In the genomic region with DNA sequence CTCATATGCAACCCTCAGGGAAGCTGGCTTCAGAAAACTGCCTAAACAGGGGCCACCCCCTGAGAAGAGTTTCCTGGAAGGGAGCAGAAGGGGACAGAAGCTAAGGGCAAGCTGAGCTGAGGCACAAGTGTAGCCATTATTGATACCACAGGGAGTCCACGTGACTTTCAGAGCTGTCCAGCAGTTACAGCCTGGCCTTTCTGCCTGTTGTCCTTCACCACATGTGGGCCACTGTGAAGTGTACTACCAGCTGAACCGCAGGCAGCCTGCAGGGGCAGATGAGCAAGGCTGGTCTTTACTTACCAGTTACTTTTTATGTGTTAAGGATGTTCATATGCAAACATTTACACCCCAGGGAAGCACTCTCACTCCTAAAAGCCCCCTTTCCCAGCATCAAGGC, we compare ENCODE assay signal across 18 mouse cellular contexts.
A peak's percentile ranks its signal among the peaks of the same experiment; 100 is the strongest.
DNase-seq lines count a peak whose midpoint lies in the region; ATAC-seq lines count a peak whose summit lies in the region.
"Had no signal": no experiment of that assay in that cellular context is flagged by ENCODE, and none has a peak within 500 bp of the region (broad histone marks: within the 10 kb centered on the region; RNA-seq: fewer than 3 reads in every experiment).

No protein-coding gene starts in this region.

- WGBS in midbrain, embryonic 15.5 days = 12% methylated on average over 2 of the region's 2 CpGs

- ATAC-seq in megakaryocyte, adult 5-6 weeks (ENCODE audit: poor library complexity, severe bottlenecking) = no peak
- peak; percentile 70 for ATAC-seq in midbrain, embryonic 15.5 days (replicated peaks)
- ATAC-seq in erythroid progenitor cell, adult 5-6 weeks (replicated peaks; ENCODE audit: low FRiP score, poor library complexity, severe bottlenecking) = no peak
- ATAC-seq: liver, embryonic 12.5 days had no signal

- no peak overlapping the region for H3K27ac ChIP-seq in midbrain, embryonic 15.5 days
- H3K27ac ChIP-seq: liver, embryonic 12.5 days; stomach, embryonic 15.5 days had no signal

- no peak overlapping the region for H3K4me2 ChIP-seq in midbrain, embryonic 15.5 days
- H3K4me2 ChIP-seq: liver, embryonic 12.5 days; stomach, embryonic 15.5 days had no signal

- H3K36me3 ChIP-seq in megakaryocyte, embryonic 14.5 days (replicated peaks; ENCODE audit: low read length) = no peaks in the 10 kb centered on the region
- H3K36me3 ChIP-seq in midbrain, embryonic 15.5 days (replicated peaks) = no peaks in the 10 kb centered on the region
- H3K36me3 ChIP-seq: liver, embryonic 12.5 days; stomach, embryonic 15.5 days had no signal

- DNase-seq in gastrocnemius, adult 18-20 months (ENCODE audit: low spot score) = peak; percentile 25
- DNase-seq in gastrocnemius, postnatal 10 days = no peak
- DNase-seq in thymus, postnatal 10 days (ENCODE audit: low spot score in 2 of 2) = no peak
- no peak for DNase-seq in lung, postnatal 14 days
- DNase-seq: B cell, adult 2 months; cerebellum, postnatal 25 days; heart, postnatal 36 days; kidney, adult 11 months; kidney, postnatal 36 days; left cerebral cortex, postnatal 4 days; lung, postnatal 36 days had no signal

- H3K9ac ChIP-seq in midbrain, embryonic 15.5 days = no peak overlapping the region
- H3K9ac ChIP-seq: forebrain, postnatal 0 days; liver, embryonic 12.5 days; stomach, embryonic 15.5 days had no signal

- H3K4me3 ChIP-seq in megakaryocyte, embryonic 14.5 days (replicated peaks) = peak overlapping the region; percentile 11
- H3K4me3 ChIP-seq in midbrain, embryonic 15.5 days = no peak overlapping the region
- H3K4me3 ChIP-seq: liver, embryonic 12.5 days; stomach, embryonic 15.5 days had no signal

- H3K9me3 ChIP-seq in megakaryocyte, embryonic 14.5 days = peaks cover 9% of the 10 kb centered on the region; the same call in 1 of the 2 replicates
- no peaks in the 10 kb centered on the region for H3K9me3 ChIP-seq in midbrain, embryonic 15.5 days
- H3K9me3 ChIP-seq: liver, embryonic 12.5 days; stomach, embryonic 15.5 days had no signal

- H3K4me1 ChIP-seq in megakaryocyte, embryonic 14.5 days = no peaks in the 10 kb centered on the region
- H3K4me1 ChIP-seq in midbrain, embryonic 15.5 days = no peaks in the 10 kb centered on the region
- H3K4me1 ChIP-seq: liver, embryonic 12.5 days; stomach, embryonic 15.5 days had no signal

- H3K27me3 ChIP-seq in megakaryocyte, embryonic 14.5 days (replicated peaks) = no peaks in the 10 kb centered on the region
- no peaks in the 10 kb centered on the region for H3K27me3 ChIP-seq in midbrain, embryonic 15.5 days (replicated peaks)
- H3K27me3 ChIP-seq: liver, embryonic 12.5 days; stomach, embryonic 15.5 days had no signal
